Mouse (Mus musculus) G1E (cell line): ENCODE data around the gene Gm8094.
"Not testable (repeated sequence)": the region's sequence is repeated elsewhere in the genome, so short reads cannot be mapped to it uniquely, and the experiment has no call there.

ENCODE experiments used
- CTCF ChIP-seq: IDR thresholded peaks from 2 replicates; pipeline ENCODE4 v1.5.1; 2012; ENCODE audit warnings: low read depth, low read length, inconsistent platforms, mixed read lengths
- GATA1 ChIP-seq: IDR thresholded peaks from 2 replicates; pipeline ENCODE4 v1.6.1; 2012; ENCODE audit warnings: borderline replicate concordance, low read length, inconsistent platforms, mixed read lengths
- GATA2 ChIP-seq: IDR thresholded peaks from 2 replicates; pipeline ENCODE4 v1.6.1; 2012; ENCODE audit warnings: low read depth, low read length, inconsistent platforms, borderline replicate concordance
- POLR2AphosphoS5 ChIP-seq: IDR thresholded peaks from 2 replicates; pipeline ENCODE4 v1.6.1; 2012; ENCODE audit warnings: low read depth, low read length, inconsistent platforms; ENCODE audit not compliant: insufficient replicate concordance
- TAL1 ChIP-seq: conservative IDR thresholded peaks from 2 replicates; pipeline ENCODE4 v1.6.1; 2012; ENCODE audit warnings: low read depth, low read length, inconsistent platforms, mixed read lengths

GRCm38 (mm10) chr14:43084936-43085730 lies 8.7 kb upstream of the Gm8094 start:
- not testable (repeated sequence) for TF ChIP-seq GATA1, CTCF, POLR2AphosphoS5, TAL1, GATA2
